Mouse (Mus musculus): ENCODE results near the gene Col8a2. TPM values are rescaled to one million over a fixed set of nuclear protein-coding genes. Genes with fewer than 3 reads are reported as not detected.

Gene Col8a2
- polyA plus RNA-seq, 1 experiment from 2014 or later, result 18.5 TPM

DNA sequence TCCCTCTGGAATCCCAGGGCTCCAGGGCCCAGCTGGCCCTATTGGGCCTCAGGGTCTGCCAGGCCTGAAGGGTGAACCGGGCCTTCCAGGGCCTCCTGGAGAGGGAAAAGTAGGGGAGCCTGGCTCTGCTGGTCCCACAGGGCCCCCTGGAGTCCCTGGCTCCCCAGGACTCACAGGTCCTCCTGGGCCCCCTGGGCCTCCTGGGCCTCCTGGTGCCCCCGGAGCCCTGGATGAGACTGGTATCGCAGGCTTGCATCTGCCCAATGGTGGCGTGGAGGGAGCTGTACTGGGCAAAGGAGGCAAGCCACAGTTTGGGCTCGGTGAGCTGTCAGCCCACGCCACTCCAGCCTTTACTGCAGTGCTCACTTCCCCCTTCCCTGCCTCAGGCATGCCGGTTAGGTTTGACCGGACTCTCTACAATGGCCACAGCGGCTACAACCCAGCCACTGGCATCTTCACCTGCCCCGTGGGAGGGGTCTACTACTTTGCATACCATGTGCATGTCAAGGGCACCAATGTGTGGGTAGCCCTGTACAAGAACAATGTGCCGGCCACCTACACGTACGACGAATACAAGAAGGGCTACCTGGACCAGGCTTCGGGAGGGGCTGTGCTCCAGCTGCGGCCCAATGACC is 25.1 kb downstream of the Col8a2 start:
- H3K9me3 ChIP-seq, result no peaks in the 10 kb centered on the region
- H3K27me3 ChIP-seq (ENCODE audit: insufficient read depth, poor library complexity, severe bottlenecking), result peaks cover 12% of the 10 kb centered on the region
- H3K36me3 ChIP-seq, result peaks cover 25% of the 10 kb centered on the region
- 89% methylated on average over 16 of the region's 16 CpGs for WGBS
- DNase-seq (ENCODE audit: low spot score), result no peak
- H3K4me1 ChIP-seq (replicated peaks), result peaks cover 35% of the 10 kb centered on the region
- no peak overlapping the region for H3K4me3 ChIP-seq
- H3K27ac ChIP-seq, result no peak overlapping the region

DNA sequence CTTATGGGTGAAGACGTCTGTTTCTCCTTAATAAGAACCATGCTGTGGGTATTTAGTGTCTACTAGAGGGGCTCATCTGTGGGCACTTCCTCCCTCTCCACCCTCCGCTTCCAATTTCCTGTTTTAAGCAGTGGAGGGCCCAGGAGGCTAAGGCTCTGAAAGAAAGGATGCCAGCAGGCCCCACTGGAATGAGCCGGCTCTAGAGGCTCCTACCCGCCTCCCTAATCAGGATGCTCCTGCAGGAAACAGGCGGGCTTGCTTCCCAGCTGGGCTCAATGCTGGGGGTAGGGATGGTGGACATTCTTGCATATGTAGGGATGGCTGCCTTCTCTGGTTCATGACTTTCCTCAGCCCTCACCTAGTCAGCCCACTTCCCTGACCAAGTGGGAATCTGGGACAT is 26.6 kb downstream of the Col8a2 start:
- Histone ChIP-seq H3K4me1 (replicated peaks) (peaks cover 35% of the 10 kb centered on the region), H3K9me3 (no peaks in the 10 kb centered on the region), H3K27ac (peak overlapping the region; percentile 41), H3K4me3 (no peak overlapping the region), H3K27me3 (ENCODE audit: insufficient read depth, poor library complexity, severe bottlenecking) (peaks cover 12% of the 10 kb centered on the region), H3K36me3 (peaks cover 40% of the 10 kb centered on the region)
- peak; percentile 19 for DNase-seq (ENCODE audit: low spot score)
- 41% methylated on average over 5 of the region's 5 CpGs for WGBS

GRCm38 (mm10) chr4:126314393-126314792 is 27.8 kb downstream of the Col8a2 start:
- no peaks in the 10 kb centered on the region for H3K9me3 ChIP-seq
- WGBS, result 48% methylated on average over 10 of the region's 10 CpGs
- H3K36me3 ChIP-seq, result peaks cover 52% of the 10 kb centered on the region
- peaks cover 31% of the 10 kb centered on the region for H3K4me1 ChIP-seq (replicated peaks)
- DNase-seq (ENCODE audit: low spot score), result peak; percentile 46
- no peak overlapping the region for H3K27ac ChIP-seq
- no peak overlapping the region for H3K4me3 ChIP-seq
- H3K27me3 ChIP-seq (ENCODE audit: insufficient read depth, poor library complexity, severe bottlenecking), result peaks cover 3% of the 10 kb centered on the region; the same call in 1 of the 2 replicates

GRCm38 (mm10) chr4:126315931-126316330 is 29.3 kb downstream of the Col8a2 start:
- Histone ChIP-seq H3K36me3 (peaks cover 59% of the 10 kb centered on the region), H3K4me3 (no peak overlapping the region), H3K27ac (no peak overlapping the region), H3K4me1 (replicated peaks) (peaks cover 32% of the 10 kb centered on the region), H3K9me3 (no peaks in the 10 kb centered on the region), H3K27me3 (ENCODE audit: insufficient read depth, poor library complexity, severe bottlenecking) (no peaks in the 10 kb centered on the region)
- WGBS, result 55% methylated on average over 5 of the region's 5 CpGs
- DNase-seq (ENCODE audit: low spot score), result no peak

GRCm38 (mm10) chr4:126316443-126317040 is 29.9 kb downstream of the Col8a2 start:
- 93% methylated on average over 13 of the region's 13 CpGs for WGBS
- no peak overlapping the region for H3K4me3 ChIP-seq
- H3K9me3 ChIP-seq, result no peaks in the 10 kb centered on the region
- no peaks in the 10 kb centered on the region for H3K27me3 ChIP-seq (ENCODE audit: insufficient read depth, poor library complexity, severe bottlenecking)
- H3K36me3 ChIP-seq, result peaks cover 59% of the 10 kb centered on the region
- DNase-seq (ENCODE audit: low spot score), result no peak
- peaks cover 33% of the 10 kb centered on the region for H3K4me1 ChIP-seq (replicated peaks)
- H3K27ac ChIP-seq, result no peak overlapping the region

DNA sequence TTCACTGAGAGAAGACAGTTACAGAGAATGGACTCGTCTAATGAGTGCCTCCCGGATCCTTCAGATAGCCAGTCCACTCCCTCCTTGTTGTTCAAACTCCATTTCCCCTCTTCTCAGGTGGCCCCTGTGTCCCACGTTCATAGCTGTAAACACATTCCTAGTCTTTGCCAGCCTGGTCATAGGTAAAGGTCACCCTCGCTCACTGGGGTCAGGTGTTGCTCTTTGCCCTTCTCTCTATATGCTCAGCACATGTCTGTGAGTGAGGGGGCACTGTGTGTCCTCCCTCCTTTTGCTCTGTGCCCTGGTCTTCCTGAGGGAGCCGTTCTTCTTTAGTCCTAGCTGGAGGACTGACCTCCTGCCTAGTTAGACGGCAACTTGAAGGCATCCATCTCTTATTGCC is 33.2 kb downstream of the Col8a2 start:
- 89% methylated on average over 6 of the region's 6 CpGs for WGBS
- Histone ChIP-seq H3K27ac (no peak overlapping the region), H3K27me3 (ENCODE audit: insufficient read depth, poor library complexity, severe bottlenecking) (peaks cover 28% of the 10 kb centered on the region), H3K4me3 (no peak overlapping the region), H3K36me3 (peaks cover 53% of the 10 kb centered on the region), H3K4me1 (replicated peaks) (peaks cover 23% of the 10 kb centered on the region), H3K9me3 (no peaks in the 10 kb centered on the region)
- no peak for DNase-seq (ENCODE audit: low spot score)

GRCm38 (mm10) chr4:126321111-126321853 is 34.7 kb downstream of the Col8a2 start, which contains the start of gene Adprhl2:
TSS of gene Adprhl2 (minus strand) at chr4:126321703.
- peaks cover 41% of the 10 kb centered on the region for H3K27me3 ChIP-seq (ENCODE audit: insufficient read depth, poor library complexity, severe bottlenecking)
- WGBS, result under 1% methylated on average over 80 of the region's 80 CpGs
- peak within 1 kb of the TSS; percentile 89 for H3K4me3 ChIP-seq
- no peaks in the 10 kb centered on the region for H3K9me3 ChIP-seq
- peak within 1 kb of the TSS; percentile 92 for H3K27ac ChIP-seq
- peaks cover 32% of the 10 kb centered on the region for H3K4me1 ChIP-seq (replicated peaks)
- peaks cover 38% of the 10 kb centered on the region for H3K36me3 ChIP-seq
- DNase-seq (ENCODE audit: low spot score), result peak; percentile 99

DNA sequence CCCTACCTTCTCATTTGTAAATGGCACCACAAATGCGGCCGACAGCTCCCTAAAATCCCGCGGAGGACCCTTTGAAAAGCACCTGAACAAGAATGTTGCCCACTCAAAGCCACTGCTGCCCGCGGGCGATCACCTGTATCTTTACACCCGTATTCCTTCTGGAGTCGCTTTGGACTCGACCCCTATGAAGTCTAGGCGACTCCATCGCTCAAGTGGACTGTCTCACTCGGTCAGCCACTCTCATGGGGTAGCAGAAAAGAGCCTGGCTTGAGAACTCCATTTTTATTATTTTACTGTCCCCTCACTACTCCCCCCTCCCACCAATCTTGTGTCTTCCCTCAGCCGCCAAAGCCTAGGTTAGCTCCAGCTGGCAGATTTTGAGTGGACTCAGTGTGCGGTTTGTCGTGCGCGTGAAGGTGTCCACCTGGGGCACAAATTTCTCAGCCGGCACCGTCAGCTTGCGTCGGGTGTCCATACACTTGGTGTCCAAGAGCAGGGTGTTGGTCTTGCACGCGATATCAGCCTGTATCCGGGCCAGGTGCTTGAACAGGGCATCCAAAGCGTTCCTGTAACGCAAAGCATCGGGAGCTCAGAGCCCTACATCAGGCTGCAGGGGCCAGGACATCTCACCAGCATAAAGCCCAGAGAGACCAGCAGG is 35.4 kb downstream of the Col8a2 start:
- H3K27ac ChIP-seq, result peak overlapping the region; percentile 92

GRCm38 (mm10) chr4:126322646-126323045 is 36.1 kb downstream of the Col8a2 start:
- Histone ChIP-seq H3K9me3 (no peaks in the 10 kb centered on the region), H3K27ac (no peak overlapping the region), H3K4me3 (no peak overlapping the region)

More for the DNA sequence above, 35.4 kb downstream of the Col8a2 start:
- H3K4me3 ChIP-seq, result peak overlapping the region; percentile 89
- H3K9me3 ChIP-seq, result no peaks in the 10 kb centered on the region
- no peak for DNase-seq (ENCODE audit: low spot score)
- H3K27me3 ChIP-seq (ENCODE audit: insufficient read depth, poor library complexity, severe bottlenecking), result peaks cover 42% of the 10 kb centered on the region
- 54% methylated on average over 28 of the region's 28 CpGs for WGBS
- peaks cover 31% of the 10 kb centered on the region for H3K36me3 ChIP-seq
- peaks cover 32% of the 10 kb centered on the region for H3K4me1 ChIP-seq (replicated peaks)

GRCm38 (mm10) chr4:126324861-126325260 is 38.3 kb downstream of the Col8a2 start:
- Histone ChIP-seq H3K27ac (no peak overlapping the region), H3K36me3 (peaks cover 2% of the 10 kb centered on the region; the same call in 1 of the 2 replicates), H3K4me1 (replicated peaks) (peaks cover 30% of the 10 kb centered on the region), H3K27me3 (ENCODE audit: insufficient read depth, poor library complexity, severe bottlenecking) (peaks cover 42% of the 10 kb centered on the region), H3K9me3 (no peaks in the 10 kb centered on the region), H3K4me3 (no peak overlapping the region)
- WGBS, result 28% methylated on average over 13 of the region's 13 CpGs
- no peak for DNase-seq (ENCODE audit: low spot score)

More at GRCm38 (mm10) chr4:126322646-126323045, 36.1 kb downstream of the Col8a2 start:
- Histone ChIP-seq H3K36me3 (peaks cover 24% of the 10 kb centered on the region), H3K27me3 (ENCODE audit: insufficient read depth, poor library complexity, severe bottlenecking) (peaks cover 42% of the 10 kb centered on the region), H3K4me1 (replicated peaks) (peaks cover 32% of the 10 kb centered on the region)
- WGBS, result 93% methylated on average over 13 of the region's 13 CpGs
- DNase-seq (ENCODE audit: low spot score), result no peak

DNA sequence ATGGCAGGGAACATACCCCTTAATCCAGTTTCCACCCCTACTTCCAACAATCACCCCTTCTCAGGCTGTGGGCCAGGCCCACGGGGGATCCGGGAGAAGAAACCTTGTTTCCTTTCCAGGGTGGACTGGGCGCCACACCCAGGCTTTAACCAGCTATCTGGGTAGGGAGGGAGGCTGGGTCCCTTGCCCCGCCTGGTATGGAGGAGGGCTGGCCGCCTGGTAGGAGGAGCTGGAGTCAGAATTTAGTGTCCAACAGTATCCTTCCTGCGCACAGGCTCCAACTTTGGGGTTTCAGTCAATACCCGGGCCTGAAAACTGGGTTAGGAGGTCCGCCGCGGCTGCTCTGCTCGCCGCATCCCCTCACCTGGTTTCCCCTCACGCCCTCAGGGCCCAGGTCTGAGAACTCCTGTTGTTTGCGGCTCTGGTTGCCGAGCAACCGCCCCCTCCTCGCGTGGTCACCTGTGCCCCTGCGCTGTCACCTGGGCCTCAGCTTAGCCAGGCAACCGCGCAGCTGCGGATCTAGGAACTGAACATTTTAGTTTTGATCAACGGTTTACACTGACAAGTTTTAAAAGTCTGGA is 38.8 kb downstream of the Col8a2 start, which contains the start of gene Tekt2:
TSS of gene Tekt2 (minus strand) at position 408 of the 581 bp plus-strand sequence.
- no peaks in the 10 kb centered on the region for H3K9me3 ChIP-seq
- DNase-seq (ENCODE audit: low spot score), result peak; percentile 23
- WGBS, result 9% methylated on average over 23 of the region's 23 CpGs
- H3K4me1 ChIP-seq (replicated peaks), result peaks cover 25% of the 10 kb centered on the region
- H3K27me3 ChIP-seq (ENCODE audit: insufficient read depth, poor library complexity, severe bottlenecking), result peaks cover 42% of the 10 kb centered on the region
- peak within 1 kb of the TSS; percentile 29 for H3K4me3 ChIP-seq
- H3K27ac ChIP-seq, result no peak within 1 kb of the TSS
- no peaks in the 10 kb centered on the region for H3K36me3 ChIP-seq

GRCm38 (mm10) chr4:126326036-126326435 is 39.4 kb downstream of the Col8a2 start:
- H3K27ac ChIP-seq, result no peak overlapping the region
- H3K4me3 ChIP-seq, result no peak overlapping the region
- no peaks in the 10 kb centered on the region for H3K9me3 ChIP-seq
- peaks cover 18% of the 10 kb centered on the region for H3K4me1 ChIP-seq (replicated peaks)
- peaks cover 42% of the 10 kb centered on the region for H3K27me3 ChIP-seq (ENCODE audit: insufficient read depth, poor library complexity, severe bottlenecking)
- DNase-seq (ENCODE audit: low spot score), result no peak
- WGBS, result 20% methylated on average over 6 of the region's 6 CpGs
- no peaks in the 10 kb centered on the region for H3K36me3 ChIP-seq

All from hindbrain, embryonic 10.5 days (tissue).